Mouse (Mus musculus) embryonic facial prominence, embryonic 11.5 days (tissue): Measurements from ENCODE around the gene Cyb5b. TPM values are rescaled to one million over a fixed set of nuclear protein-coding genes. Genes with fewer than 3 reads are reported as not detected.

Experiments
- ATAC-seq: fragments of 200-750 bp; cut with Nextera tagmentation; replicated peaks from 2 replicates; pipeline ENCODE4 v1.8.0; 2017; ENCODE audit warnings: low read depth; ENCODE audit not compliant: insufficient number of reproducible peaks, low FRiP score, low TSS enrichment
- DNase-seq: peaks from one replicate; pipeline ENCODE4 v3.0.0-alpha.2; 2015; ENCODE audit warnings: low spot score
- H3K27ac ChIP-seq: fragments of 300-500 bp; sonication (generic); replicated peaks from 2 replicates; pipeline ENCODE4 v1.5.1; 2014; ENCODE audit warnings: mild to moderate bottlenecking, low read depth, low read length, control low read depth
- H3K27me3 ChIP-seq: fragments of 300-500 bp; sonication (generic); 2 replicates; pipeline ENCODE4 v1.6.1; 2014; ENCODE audit warnings: mild to moderate bottlenecking, low read length, moderate library complexity, mixed read lengths; ENCODE audit not compliant: control insufficient read depth, insufficient read depth
- H3K36me3 ChIP-seq: fragments of 300-500 bp; sonication (generic); replicated peaks from 2 replicates; pipeline ENCODE4 v1.6.1; 2014; ENCODE audit warnings: low read depth, mild to moderate bottlenecking, low read length, moderate library complexity, mixed read lengths; ENCODE audit not compliant: control insufficient read depth, insufficient read depth
- H3K4me1 ChIP-seq: fragments of 300-500 bp; sonication (generic); 2 replicates; pipeline ENCODE4 v1.6.1; 2014; ENCODE audit warnings: low read length, mixed read lengths; ENCODE audit not compliant: control insufficient read depth, insufficient read depth
- H3K4me2 ChIP-seq: fragments of 300-500 bp; sonication (generic); 2 replicates; pipeline ENCODE4 v1.6.1; 2014; ENCODE audit warnings: low read depth, mild to moderate bottlenecking, control low read depth, low read length, moderate library complexity
- H3K4me3 ChIP-seq: fragments of 300-500 bp; sonication (generic); 2 replicates; pipeline ENCODE4 v1.5.1; 2014; ENCODE audit warnings: low read depth, low read length, control low read depth
- H3K9ac ChIP-seq: fragments of 300-500 bp; sonication (generic); replicated peaks from 2 replicates; pipeline ENCODE4 v1.6.1; 2014; ENCODE audit warnings: mild to moderate bottlenecking, control low read depth, low read length
- H3K9me3 ChIP-seq: fragments of 300-500 bp; sonication (generic); replicated peaks from 2 replicates; pipeline ENCODE4 v1.6.1; 2016; ENCODE audit warnings: mild to moderate bottlenecking, low read length, inconsistent platforms, mixed read lengths; ENCODE audit not compliant: control insufficient read depth
- WGBS: fragments of 180-500 bp; shearing (Covaris S2); extraction: QIAGEN DNeasy Blood & Tissue Kit; methylation state at CpG from one replicate; pipeline ENCODE4 v1.1.7; 2014; 5-methylcytosine and 5-hydroxymethylcytosine counted together
- polyA plus RNA-seq: library from polyadenylated mRNA; unstranded; fragments of >200 nt; fragmentation: Nextera tagmentation; extraction: Ambion mirVana; gene quantifications from 2 replicates; pipeline ENCODE4 v1.2.1, GENCODE M21; 2014

Gene Cyb5b
- polyA plus RNA-seq, 1 experiment from 2014 or later, result 145 TPM

DNA sequence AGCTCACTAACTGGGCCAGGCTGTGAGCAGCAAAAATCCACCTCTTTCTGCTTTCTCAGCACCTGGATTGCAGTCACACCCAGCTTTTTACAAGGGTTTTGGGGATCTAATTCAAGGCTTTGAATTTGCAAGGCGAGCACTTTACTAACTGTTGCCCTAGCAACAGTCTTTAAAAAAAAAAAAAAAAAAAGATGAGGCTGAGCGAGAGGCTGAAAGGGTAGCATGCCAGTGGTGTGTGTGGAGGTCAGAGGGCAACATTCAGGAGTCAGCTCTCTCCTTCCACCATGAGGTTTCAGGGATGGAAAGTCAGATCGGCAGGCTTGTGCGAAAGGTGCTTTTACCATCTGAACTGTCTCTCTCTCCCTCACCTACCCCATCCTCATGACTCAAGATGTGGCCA lies 37.2 kb upstream of the Cyb5b start:
- 53% methylated on average over 4 of the region's 4 CpGs for WGBS
- Histone ChIP-seq H3K27me3 (no peaks in the 10 kb centered on the region), H3K9ac (no peak overlapping the region), H3K36me3 (no peaks in the 10 kb centered on the region), H3K4me1 (no peaks in the 10 kb centered on the region), H3K27ac (no peak overlapping the region), H3K9me3 (no peaks in the 10 kb centered on the region), H3K4me2 (no peak overlapping the region), H3K4me3 (no peak overlapping the region)
- DNase-seq (no peak), ATAC-seq (no peak)

DNA sequence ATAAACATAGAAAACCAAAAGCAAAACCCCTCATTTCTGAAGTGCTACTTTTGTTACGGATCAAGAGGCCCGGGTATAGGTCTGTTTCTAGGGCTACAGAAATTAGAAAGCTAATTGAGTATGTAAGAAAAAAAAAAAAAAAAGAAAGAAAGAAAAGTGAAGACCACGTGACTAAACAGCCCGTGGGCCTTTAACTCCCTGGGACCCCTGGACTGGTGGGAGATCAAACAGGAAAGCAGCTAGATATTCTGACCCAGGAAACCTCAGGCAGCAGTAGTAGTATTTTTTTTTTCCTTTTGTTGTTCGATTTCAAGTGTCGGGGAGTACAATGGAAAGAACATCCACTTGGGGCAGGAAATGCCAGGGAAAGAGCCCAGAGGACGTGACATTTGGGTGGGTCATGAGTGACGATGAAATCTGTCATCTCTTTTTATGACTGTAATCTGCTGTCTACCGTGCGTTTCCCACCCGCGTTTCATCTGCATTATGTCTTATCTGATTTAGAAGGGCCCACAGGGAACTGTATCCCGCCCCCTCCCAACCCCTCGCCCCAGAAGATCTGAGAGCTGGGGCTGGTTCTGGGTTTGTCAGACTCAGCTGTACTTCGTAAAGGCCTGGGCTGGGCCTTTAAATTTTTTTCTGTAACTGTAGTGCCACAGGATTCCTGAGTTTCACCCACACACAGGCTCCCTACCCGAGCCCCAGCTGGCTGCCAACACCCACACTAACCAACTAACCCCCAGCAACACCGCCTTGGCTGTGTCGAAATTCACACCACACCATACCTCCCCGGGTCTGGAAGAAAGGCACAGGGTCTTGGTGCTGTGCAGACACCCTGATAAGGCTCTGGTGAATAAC lies 36.1 kb upstream of the Cyb5b start:
- no peaks in the 10 kb centered on the region for H3K27me3 ChIP-seq
- no peak overlapping the region for H3K9ac ChIP-seq
- H3K4me1 ChIP-seq, result no peaks in the 10 kb centered on the region
- 61% methylated on average over 19 of the region's 19 CpGs for WGBS
- ATAC-seq (no peak), DNase-seq (no peak)
- no peak overlapping the region for H3K4me3 ChIP-seq
- H3K27ac ChIP-seq, result 0 out of 2 replicates have a peak overlapping the region, but pooled peaks have one; percentile 9
- H3K36me3 ChIP-seq, result no peaks in the 10 kb centered on the region
- no peak overlapping the region for H3K4me2 ChIP-seq
- H3K9me3 ChIP-seq, result no peaks in the 10 kb centered on the region

- Histone ChIP-seq H3K27me3 (no peaks in the 10 kb centered on the region), H3K4me2 (no peak overlapping the region), H3K9ac (no peak overlapping the region), H3K4me1 (no peaks in the 10 kb centered on the region), H3K4me3 (no peak overlapping the region), H3K9me3 (no peaks in the 10 kb centered on the region), H3K27ac (no peak overlapping the region), H3K36me3 (no peaks in the 10 kb centered on the region)
- WGBS, result 68% methylated on average over 10 of the region's 10 CpGs
- ATAC-seq (no peak), DNase-seq (no peak)
Observed at GRCm38 (mm10) chr8:107115008-107115320, 35.5 kb upstream of the Cyb5b start.

DNA sequence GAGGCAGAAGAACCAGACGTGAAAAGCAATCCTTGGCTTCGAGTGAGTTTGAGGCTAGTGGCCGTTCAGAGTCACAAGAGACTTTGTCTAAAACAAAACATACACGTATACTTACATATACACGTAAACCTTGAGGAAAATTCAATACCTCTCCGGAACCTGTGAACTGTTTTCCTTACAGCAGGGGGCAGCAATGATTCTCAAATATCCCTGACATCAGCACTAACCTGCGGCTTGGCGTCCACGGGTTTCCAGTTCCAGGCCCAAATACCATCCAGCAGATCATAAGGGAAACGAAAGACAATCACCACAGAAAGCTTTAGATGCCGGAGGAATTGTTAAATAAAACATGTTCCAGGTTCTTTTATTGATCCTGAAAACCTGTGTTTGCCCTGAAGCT lies 34.4 kb upstream of the Cyb5b start:
- H3K27me3 ChIP-seq, result no peaks in the 10 kb centered on the region
- no peak overlapping the region for H3K4me3 ChIP-seq
- DNase-seq, result peak; percentile 91
- H3K4me2 ChIP-seq, result no peak overlapping the region
- no peaks in the 10 kb centered on the region for H3K9me3 ChIP-seq
- H3K36me3 ChIP-seq, result no peaks in the 10 kb centered on the region
- WGBS, result 14% methylated on average over 11 of the region's 11 CpGs
- no peak overlapping the region for H3K9ac ChIP-seq
- no peaks in the 10 kb centered on the region for H3K4me1 ChIP-seq
- H3K27ac ChIP-seq, result no peak overlapping the region
- no peak for ATAC-seq

- Histone ChIP-seq H3K4me2 (no peak overlapping the region), H3K4me3 (no peak overlapping the region), H3K27ac (no peak overlapping the region), H3K4me1 (no peaks in the 10 kb centered on the region), H3K36me3 (no peaks in the 10 kb centered on the region), H3K9ac (no peak overlapping the region), H3K27me3 (no peaks in the 10 kb centered on the region), H3K9me3 (no peaks in the 10 kb centered on the region)
- 50% methylated on average over 2 of the region's 2 CpGs for WGBS
- ATAC-seq (no peak), DNase-seq (no peak)
Observed at GRCm38 (mm10) chr8:107117019-107117418, 33.4 kb upstream of the Cyb5b start.

DNA sequence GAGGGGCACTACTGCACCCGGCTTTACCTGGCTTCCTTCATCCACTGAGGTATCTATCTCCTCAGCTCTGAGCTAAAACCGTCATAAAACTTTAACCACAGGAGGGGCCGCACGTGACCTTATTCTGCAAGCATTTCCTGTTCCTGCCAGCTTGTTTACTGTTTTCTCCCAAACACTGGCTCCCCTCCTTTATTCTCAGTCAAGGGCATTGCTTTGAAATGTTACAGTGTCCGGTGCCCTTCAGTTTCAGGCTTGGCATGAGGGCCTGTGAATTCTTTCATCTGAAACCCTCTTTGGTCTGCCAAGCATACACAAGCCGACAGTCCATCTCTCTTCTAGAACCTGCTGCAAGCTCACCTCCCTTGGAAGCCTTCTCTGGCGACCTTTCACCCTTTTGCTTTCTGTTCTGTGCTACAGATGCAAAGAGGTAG lies 31.6 kb upstream of the Cyb5b start:
- 60% methylated on average over 7 of the region's 7 CpGs for WGBS
- Histone ChIP-seq H3K9me3 (no peaks in the 10 kb centered on the region), H3K27ac (no peak overlapping the region), H3K36me3 (no peaks in the 10 kb centered on the region), H3K4me1 (no peaks in the 10 kb centered on the region), H3K4me2 (no peak overlapping the region), H3K4me3 (no peak overlapping the region), H3K9ac (no peak overlapping the region), H3K27me3 (no peaks in the 10 kb centered on the region)
- DNase-seq (no peak), ATAC-seq (no peak)

GRCm38 (mm10) chr8:107119412-107119811 lies 31.0 kb upstream of the Cyb5b start:
- DNase-seq (no peak), ATAC-seq (no peak)
- H3K9me3 ChIP-seq, result no peaks in the 10 kb centered on the region
- 68% methylated on average over 9 of the region's 9 CpGs for WGBS
- H3K4me3 ChIP-seq, result no peak overlapping the region
- no peaks in the 10 kb centered on the region for H3K27me3 ChIP-seq
- no peaks in the 10 kb centered on the region for H3K4me1 ChIP-seq
- H3K27ac ChIP-seq, result no peak overlapping the region
- H3K9ac ChIP-seq, result no peak overlapping the region
- no peak overlapping the region for H3K4me2 ChIP-seq
- no peaks in the 10 kb centered on the region for H3K36me3 ChIP-seq

- no peak overlapping the region for H3K4me2 ChIP-seq
- DNase-seq (no peak), ATAC-seq (no peak)
Observed at GRCm38 (mm10) chr8:107120806-107121205, 29.6 kb upstream of the Cyb5b start.

More at GRCm38 (mm10) chr8:107120806-107121205, 29.6 kb upstream of the Cyb5b start:
- Histone ChIP-seq H3K9ac (no peak overlapping the region), H3K27me3 (no peaks in the 10 kb centered on the region), H3K27ac (no peak overlapping the region), H3K36me3 (no peaks in the 10 kb centered on the region), H3K4me3 (no peak overlapping the region), H3K4me1 (no peaks in the 10 kb centered on the region), H3K9me3 (no peaks in the 10 kb centered on the region)
